Mouse (Mus musculus): ENCODE data around the gene Arl8b.

Gene Arl8b

GRCm38 (mm10) chr6:108782526-108783183 lies at the start of gene Arl8b:
TSS of gene Arl8b (plus strand) at chr6:108783099.
- in situ Hi-C loops (cut with MboI; ENCODE audit: low sequenced_read_pairs) = no loop called here

DNA sequence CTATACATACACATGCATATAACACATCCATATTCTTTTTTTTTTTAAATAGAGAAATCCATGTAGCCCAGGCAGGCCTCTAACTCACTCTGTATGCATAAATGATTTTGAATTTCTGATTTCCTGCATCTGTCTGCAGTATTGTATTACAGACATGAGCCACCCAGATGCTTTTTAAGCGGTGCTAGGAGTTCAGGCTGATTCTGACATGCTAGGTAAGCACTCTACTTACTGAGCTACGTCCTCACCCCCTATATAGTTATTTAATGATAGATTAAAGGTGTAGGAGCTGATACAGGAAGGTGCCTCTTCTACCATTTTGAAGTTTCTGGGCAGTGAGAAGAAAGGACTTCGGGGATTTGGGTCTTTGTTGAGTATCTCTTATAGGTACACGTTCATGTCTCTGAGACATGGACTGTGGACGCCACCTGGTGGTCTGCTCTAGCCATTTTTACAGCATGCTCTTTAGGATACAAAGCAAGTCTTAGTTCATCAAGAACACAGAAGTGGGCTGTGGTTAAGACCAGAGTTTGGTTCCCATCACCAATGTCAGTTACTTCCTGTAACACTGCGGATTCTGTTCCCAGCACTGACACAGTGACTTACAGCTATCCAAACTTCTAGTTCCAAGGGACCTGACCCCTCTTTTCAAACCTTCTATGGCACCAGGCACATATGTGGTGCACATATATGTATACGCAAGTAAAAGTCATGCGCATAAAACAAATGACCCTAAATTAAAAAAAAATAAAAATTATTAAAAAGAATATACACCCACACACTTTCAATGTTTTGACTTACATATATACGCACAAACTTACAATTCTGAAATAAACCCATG lies 46.8 kb upstream of the Arl8b start:
- in situ Hi-C loops (cut with MboI; ENCODE audit: low sequenced_read_pairs) = loop anchor here (10.0 to 25.0 kb wide), 2 partner anchors 321 to 624 kb away; no protein-coding TSS in a partner anchor

DNA sequence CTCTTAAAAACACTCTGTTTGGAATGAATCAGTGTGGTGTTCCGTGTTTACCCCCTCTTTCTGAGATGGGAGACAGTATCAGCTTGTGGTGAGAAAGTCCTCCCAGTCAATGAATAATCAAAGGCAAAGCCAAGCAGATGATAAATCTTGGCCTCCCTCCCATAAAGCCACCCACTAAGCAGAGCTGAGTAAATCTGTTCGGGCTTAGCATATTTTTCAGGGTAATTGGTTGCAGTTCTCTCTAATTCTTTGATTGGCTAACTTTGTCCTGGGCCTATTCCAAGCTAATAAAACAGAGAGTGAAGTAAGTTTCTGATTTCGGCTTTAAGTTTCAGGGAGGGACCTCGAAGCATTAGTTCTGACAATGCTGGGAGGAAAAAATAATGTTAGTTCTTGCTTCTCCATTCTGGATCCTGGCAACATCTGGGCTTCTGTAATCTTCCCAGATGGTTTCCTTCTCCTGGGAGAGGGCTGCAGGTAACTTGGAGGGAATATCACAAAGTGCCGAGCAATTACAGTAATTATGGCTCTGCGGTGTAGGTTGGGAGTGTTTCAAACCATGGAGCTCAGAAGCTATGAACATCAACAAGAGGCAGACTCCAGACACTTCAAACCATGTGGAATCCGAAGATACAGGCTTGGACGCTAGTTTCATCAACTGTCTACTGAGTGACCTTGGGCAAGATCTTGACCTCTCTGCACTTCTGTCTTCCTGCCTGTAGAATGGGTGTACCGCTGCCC lies 44.3 kb upstream of the Arl8b start:
- in situ Hi-C loops (cut with MboI; ENCODE audit: low sequenced_read_pairs) = loop anchor here (10.0 to 25.0 kb wide), 2 partner anchors 324 to 626 kb away; no protein-coding TSS in a partner anchor

- in situ Hi-C loops (cut with MboI; ENCODE audit: low sequenced_read_pairs) = loop anchor here (25.0 kb wide), 1 partner anchor 628 kb away; no protein-coding TSS in a partner anchor
Measured at GRCm38 (mm10) chr6:108740579-108740978, 42.3 kb upstream of the Arl8b start.

DNA sequence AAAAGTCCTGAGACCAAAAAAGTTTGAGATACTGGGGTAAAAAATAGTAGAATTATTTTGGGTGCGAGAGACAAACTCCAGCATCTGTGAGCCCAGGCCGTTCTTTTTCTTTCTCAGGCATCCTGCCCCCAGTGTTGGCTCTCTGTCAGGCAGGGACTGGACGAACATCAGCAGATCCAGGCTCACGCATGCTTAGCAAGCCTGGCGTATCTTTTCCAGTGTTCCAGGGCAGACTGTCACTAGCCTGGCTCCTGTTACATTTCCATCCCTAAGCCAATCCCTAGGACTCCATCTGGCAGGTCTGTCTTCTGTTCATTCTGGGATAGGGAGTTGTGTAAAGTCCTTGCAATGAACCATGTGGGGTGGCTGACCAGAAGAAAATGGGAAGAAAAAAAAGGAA lies 39.2 kb upstream of the Arl8b start:
- in situ Hi-C loops (cut with MboI; ENCODE audit: low sequenced_read_pairs) = loop anchor here (25.0 kb wide), 1 partner anchor 631 kb away; no protein-coding TSS in a partner anchor

DNA sequence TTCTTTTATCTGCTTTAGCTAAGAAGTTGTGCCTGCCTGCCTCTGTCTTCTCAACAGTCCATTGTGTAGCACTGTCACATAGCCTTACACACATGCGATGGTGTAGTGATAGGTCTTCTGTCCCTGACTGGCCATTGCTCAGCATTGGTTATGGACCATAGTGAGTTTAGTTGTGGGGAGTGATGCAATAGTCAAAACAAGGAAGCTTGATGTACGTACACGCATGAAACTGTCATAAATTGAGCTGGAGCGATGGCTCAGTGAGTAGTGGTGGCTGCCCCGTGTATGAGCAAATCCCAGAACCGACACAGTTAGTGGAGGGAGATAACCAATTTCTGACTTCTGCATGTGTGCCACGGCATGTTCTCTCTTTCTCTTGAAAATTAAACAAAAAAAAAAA lies 31.6 kb upstream of the Arl8b start:
- in situ Hi-C loops (cut with MboI; ENCODE audit: low sequenced_read_pairs) = no loop called here

DNA sequence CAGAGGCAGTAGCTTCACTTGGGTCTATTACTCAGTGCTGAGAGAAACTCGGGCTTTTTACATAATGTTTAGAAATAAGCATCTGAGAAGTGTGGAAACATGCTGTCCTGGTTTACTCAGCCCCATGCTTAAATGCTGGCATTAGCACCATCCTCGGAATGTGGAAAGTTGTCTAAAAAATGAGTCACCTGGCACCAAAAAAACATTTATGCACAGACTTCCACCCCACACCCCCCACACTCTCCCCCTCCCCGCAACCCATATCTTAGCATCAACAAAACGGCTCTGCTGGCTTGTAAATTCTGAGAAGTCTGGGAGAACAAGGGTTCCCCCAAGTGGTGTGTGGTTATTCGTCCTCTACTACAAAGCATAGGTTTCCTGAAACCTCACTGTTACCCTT lies 30.5 kb upstream of the Arl8b start:
- in situ Hi-C loops (cut with MboI; ENCODE audit: low sequenced_read_pairs) = no loop called here

GRCm38 (mm10) chr6:108753536-108753935 lies 29.4 kb upstream of the Arl8b start:
- in situ Hi-C loops (cut with MboI; ENCODE audit: low sequenced_read_pairs) = no loop called here

DNA sequence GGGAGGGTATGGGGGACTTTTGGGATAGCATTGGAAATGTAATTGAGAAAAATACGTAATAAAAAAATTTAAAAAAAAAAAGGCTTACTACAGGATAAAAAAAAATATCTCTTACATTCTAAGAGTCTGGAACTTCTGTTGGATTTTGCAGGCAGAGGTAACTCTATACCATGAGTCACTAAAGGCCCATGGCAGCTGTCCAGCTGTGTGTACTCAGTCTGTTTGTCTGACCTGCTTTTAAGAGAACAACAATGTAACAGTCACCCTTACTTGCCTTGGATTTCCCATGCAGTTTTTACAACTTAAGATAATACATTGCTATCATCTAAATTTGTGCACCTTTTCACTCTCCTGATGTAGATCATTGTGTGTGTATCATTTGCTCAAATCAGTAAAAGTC lies 28.5 kb upstream of the Arl8b start:
- in situ Hi-C loops (cut with MboI; ENCODE audit: low sequenced_read_pairs) = no loop called here

GRCm38 (mm10) chr6:108755936-108756335 lies 27.0 kb upstream of the Arl8b start:
- in situ Hi-C loops (cut with MboI; ENCODE audit: low sequenced_read_pairs) = no loop called here

- in situ Hi-C loops (cut with MboI; ENCODE audit: low sequenced_read_pairs) = no loop called here
Measured at GRCm38 (mm10) chr6:108758997-108759697, 23.8 kb upstream of the Arl8b start.

GRCm38 (mm10) chr6:108759698-108760039 lies 23.2 kb upstream of the Arl8b start:
- in situ Hi-C loops (cut with MboI; ENCODE audit: low sequenced_read_pairs) = no loop called here

DNA sequence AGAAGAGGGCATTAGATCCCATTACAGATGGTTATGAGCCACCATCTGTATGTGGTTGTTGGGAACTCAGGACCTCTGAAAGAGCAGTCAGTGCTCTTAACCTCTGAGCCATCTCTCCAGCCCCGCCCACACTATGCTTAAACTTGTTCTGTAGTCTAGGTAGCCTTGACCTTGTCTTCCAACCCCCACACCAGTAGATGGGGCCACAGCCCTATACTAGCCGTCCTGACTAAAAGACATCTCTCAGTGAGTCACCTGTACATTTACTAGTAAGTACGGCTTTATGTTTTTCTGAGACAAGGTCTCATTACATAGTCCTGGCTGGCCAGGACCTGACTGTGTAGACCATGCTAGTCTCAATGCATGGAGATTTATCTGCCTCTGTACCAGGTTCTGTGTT lies 12.0 kb upstream of the Arl8b start:
- in situ Hi-C loops (cut with MboI; ENCODE audit: low sequenced_read_pairs) = no loop called here

DNA sequence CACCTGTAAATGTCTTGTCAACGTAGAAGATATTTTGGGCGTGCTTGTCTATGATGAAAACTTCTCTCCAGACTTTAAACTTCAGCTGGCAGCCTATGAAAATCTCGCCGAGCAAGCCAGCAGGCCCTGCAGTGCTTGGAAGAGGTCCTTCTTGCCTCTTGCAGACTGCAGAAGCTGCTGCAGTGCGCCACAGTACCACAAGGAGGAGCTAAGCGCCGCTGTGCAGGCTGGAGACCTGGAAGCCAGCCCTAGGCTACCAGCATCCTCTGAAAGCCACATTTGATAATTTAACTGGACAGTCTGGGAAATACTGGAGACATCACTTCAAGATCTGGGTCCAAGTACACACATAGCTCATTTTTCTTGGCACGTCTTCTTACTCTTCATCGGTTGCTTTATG lies 10.0 kb upstream of the Arl8b start:
- in situ Hi-C loops (cut with MboI; ENCODE audit: low sequenced_read_pairs) = no loop called here

DNA sequence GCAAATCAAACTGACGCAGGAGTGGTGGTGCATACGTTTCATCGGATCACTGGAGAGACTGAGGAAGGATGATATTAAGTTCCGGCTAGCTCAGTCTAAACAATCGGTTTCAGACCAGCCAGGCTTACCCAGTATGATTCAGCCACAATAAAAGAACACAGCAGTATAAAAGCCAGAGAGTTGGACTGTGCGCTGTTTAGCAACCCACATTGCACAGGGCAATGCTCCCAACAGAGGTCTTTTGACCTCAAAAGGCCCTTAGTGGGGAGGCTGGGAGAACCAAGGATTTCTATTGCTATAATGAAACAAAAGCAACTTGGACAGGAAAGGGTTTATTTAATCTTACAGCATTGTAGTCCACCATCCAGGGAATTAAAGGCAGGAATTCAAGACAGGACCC lies 9.4 kb upstream of the Arl8b start:
- in situ Hi-C loops (cut with MboI; ENCODE audit: low sequenced_read_pairs) = no loop called here

DNA sequence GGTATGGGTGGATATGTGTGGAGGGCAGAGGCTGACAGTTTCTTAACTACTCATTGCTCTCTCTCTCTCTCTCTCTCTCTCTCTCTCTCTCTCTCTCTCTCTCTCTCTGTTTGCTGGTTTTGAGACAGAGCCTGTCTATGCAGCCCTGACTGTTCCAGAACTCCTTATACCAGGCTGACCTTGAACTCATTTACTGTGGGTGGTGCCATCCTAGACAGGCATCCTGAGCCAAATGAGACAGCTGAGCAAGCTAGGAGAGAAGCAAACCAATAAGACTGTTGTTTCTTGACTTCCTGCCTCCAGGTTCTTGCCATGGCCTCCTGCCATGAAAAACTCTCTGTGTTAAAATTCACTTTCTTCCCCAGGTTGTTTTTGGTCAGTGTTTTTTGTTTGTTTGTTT lies 6.6 kb upstream of the Arl8b start:
- in situ Hi-C loops (cut with MboI; ENCODE audit: low sequenced_read_pairs) = no loop called here

DNA sequence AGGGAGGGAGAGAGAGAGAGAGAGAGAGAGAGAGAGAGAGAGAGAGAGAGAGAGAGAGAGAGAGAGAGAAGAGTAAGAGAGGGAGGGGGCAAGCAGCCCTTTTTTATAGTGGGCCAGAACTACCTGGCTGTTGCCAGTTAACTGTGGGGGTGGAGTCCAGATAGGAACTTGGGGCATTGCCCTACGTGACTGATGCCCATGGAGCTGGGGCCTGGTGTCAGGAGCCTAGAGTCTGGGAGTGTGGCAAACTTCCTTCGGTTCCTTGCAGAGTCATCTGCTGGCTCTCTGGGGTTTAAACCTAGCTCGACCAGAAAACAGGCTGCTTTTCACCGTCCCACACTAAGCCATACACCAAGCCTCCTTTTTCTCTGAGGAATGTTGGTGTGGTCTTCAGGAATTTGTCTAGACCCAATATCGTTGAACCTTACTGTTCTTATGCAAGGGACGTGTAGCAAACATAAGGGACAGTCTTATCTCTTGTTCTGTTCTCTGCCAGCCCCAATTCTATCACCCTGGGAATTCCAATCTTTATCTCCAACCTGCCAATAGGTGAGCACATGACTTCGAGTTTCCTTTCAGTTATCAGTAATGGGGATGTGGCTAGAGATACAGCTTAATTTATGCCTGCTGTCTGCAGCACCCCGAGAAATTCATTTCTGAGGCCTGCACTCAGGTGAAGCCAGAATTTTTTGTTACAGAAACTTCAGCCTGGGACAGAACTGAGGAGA lies 5.2 kb upstream of the Arl8b start:
- in situ Hi-C loops (cut with MboI; ENCODE audit: low sequenced_read_pairs) = no loop called here

DNA sequence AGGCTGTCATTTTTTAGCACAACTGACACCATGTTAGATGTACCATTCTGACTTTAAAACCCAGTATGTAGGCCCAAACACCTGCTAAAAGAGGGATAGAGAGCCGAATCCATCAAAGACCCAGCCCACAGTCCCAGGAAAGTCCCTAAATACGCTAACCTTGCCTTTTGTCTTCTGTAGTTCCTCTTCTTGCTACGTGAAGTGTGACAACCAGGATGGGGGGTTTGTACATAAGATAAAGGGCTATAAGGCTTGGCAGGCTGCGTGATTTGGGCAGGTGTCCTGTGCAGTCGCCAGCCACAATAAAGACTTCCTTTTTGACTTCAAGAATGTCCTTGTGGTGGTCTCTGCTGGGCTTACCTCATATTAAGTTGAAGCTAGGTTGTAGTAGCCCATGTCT lies 4.5 kb upstream of the Arl8b start:
- in situ Hi-C loops (cut with MboI; ENCODE audit: low sequenced_read_pairs) = no loop called here

- in situ Hi-C loops (cut with MboI; ENCODE audit: low sequenced_read_pairs) = no loop called here
Measured at GRCm38 (mm10) chr6:108781865-108782264, 1.0 kb upstream of the Arl8b start.

GRCm38 (mm10) chr6:108783184-108783881 lies 434 bp downstream of the Arl8b start:
- in situ Hi-C loops (cut with MboI; ENCODE audit: low sequenced_read_pairs) = no loop called here
